Mouse (Mus musculus): ENCODE measurements around the gene B230217C12Rik.

- TF ChIP-seq CTCF (IDR thresholded peaks at IDR 0.05; ENCODE audit: low read depth) = no peak
- no peak for TF ChIP-seq EP300 (IDR thresholded peaks at IDR 0.05; ENCODE audit: low read depth)
Observed at GRCm38 (mm10) chr11:97810356-97810755, 30.2 kb upstream of the B230217C12Rik start.

All from liver, postnatal 0 days (tissue).